Mouse (Mus musculus) cortical plate, adult 2 months (tissue): Measurements from ENCODE around the gene Fdx1.

ENCODE experiments used
- CTCF ChIP-seq: fragments of 200-500 bp; IDR thresholded peaks from 2 replicates; pipeline ENCODE4 v1.5.1; 2011; ENCODE audit warnings: mild to moderate bottlenecking, control low read depth, low read length; ENCODE audit not compliant: insufficient read depth; ENCODE audit errors: extremely low read depth
- POLR2A ChIP-seq: fragments of 200-500 bp; IDR thresholded peaks from 2 replicates; pipeline ENCODE4 v1.6.1; 2011; ENCODE audit warnings: mild to moderate bottlenecking, low read length, control low read depth; ENCODE audit not compliant: insufficient read depth; ENCODE audit errors: extremely low read depth

DNA sequence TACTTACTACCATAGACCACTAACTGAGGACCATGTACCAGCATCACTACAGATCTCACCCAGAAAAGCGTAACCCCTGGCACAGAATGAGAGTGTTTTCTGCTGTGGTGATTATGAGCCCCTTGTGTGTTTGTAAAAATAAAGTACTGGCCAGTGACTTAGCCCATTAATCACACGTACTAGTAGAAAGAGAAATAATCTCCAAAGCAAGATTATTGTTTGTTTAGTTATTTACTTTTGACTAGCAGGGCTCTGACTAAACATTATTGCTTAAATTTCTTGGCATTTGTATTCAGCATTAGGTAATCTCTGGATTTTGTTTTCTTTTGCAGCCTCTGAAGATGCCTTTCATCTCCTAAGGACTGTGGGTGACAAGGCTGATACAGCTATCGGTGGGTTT, 55.1 kb downstream of the Fdx1 start:
- TF ChIP-seq POLR2A (no peak), CTCF (no peak)
